Mouse (Mus musculus) cerebellum, adult 9-11 months (tissue): Measurements from ENCODE around the gene Homer2.

Experiments
- DNase-seq: peaks from one replicate; pipeline ENCODE4 v3.0.0; 2022

Homer2 gene

GRCm38 (mm10) chr7:81578413-81578812 is 128.9 kb downstream of the Homer2 start:
- no peak for DNase-seq

DNA sequence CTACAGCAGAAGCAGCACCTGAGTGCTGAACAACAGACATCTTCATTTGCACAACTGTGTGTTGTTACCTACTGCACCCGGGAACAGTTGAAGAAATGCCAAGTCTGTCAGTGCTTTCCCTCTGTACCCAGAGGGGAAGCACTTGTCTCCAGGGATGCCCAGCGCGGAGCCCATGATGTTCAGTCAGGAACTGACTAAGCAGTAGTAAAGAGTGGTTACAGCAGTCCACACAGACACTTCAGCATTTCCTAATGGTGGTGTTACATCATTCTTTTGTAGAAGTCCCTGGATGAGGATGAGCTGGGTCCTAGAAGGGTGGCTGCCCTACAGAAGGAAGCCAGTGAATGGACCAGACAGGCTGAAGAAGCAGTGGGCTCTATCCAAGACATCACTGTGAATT is 129.5 kb downstream of the Homer2 start:
- DNase-seq: no peak

GRCm38 (mm10) chr7:81575606-81576005 is 131.7 kb downstream of the Homer2 start:
- DNase-seq: no peak

GRCm38 (mm10) chr7:81573821-81574220 is 133.5 kb downstream of the Homer2 start:
- no peak for DNase-seq

- no peak for DNase-seq
Measured at GRCm38 (mm10) chr7:81573397-81573796, 133.9 kb downstream of the Homer2 start.

DNA sequence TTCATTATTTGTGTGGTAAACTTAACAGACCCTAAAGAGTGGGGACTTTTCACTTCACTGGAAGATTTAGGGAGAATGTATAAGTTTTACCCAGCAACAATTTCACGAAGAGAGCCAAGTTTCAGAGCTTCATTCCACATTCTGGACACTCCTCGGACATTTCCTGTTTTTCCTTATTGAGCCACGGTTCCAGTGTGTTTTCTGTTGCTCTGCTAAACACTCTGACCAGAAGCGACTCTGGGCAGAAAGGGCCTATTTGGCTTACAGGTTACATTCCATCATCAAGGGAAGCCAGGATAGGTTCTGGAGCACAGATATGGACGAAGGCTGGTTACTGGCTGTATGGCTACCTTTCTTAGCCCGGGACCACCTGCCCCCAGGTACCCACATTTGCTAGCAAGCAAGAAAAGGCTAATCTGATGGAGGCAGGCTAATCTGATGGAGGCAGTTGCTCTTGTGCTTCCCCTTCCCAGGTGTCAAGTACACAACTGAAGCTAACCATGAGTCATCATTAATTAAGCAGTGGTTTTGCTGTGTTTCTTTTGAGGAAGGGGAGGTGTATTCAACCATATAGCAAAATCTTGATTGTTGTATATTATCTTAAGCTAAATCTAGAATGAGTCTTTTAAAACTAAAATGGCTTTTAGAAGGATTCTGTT is 134.6 kb downstream of the Homer2 start:
- no peak for DNase-seq

DNA sequence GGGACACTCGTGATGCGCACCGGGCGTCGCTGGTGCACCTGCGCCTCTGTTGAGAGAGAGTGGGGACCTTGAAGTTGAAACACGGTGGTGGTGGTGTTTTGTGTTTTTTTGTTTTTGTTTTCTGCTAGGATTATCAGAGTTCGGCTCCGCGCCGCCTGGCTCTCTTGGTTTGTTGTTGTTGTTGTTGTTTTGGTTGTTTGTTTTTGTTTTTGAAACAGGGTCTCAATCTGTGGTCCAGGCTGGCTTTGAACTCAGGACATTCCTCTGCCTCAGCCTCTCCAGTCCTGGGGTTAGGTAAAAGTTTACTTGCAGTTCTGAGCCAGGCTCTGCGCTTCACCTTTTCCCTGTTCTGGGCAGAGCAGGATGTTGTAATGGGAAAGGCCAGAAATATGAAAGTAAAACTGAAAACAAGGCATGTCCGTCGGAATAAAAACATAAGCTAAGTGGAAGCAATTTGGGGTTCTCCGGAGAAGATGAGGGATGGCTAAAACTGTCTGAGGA is 135.3 kb downstream of the Homer2 start:
- no peak for DNase-seq

DNA sequence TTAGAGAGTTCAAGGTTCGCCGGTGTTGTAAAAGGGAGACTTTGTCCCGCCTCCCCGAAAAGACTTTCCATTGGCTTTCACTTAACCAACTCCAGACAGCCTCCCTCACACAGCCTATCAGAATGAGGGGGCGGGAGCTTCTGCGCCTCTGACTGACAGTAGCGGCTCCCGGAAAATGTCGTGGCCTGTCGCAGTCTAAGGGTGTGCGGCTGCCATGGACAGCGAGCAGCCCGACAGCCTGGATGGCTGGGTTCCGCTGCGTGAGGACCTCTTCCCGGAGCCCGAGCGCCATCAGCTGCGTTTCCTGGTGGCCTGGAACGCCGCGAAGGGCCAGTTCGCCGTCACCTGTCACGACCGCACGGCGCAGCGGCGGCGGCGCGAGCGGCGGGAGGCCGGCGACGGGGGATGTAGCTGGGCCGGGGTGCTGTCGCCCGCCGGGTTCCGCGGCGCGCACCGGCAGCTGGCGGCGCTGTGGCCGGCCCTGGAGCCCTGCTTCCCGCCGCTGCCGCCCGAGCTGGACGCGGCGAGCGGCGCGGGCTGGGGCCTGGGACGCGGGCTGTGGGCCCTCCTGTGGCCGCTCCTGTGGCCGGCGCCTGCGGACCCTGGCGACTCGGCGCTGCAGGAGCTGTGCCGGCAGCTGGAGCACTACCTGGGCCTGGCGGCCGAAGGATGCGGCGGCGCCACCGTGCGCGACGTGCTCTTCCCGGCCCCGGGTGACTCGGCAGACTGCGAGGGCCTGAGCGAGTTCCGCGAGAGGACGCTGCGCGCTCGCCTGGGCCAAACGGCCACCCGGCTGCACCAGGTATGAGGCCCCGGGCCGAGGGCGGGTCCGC is 136.0 kb downstream of the Homer2 start, which contains the start of gene Whamm:
Gene Whamm, plus strand, starts transcription at position 159 of the 833 bp plus-strand sequence.
- DNase-seq: peak; percentile 93

DNA sequence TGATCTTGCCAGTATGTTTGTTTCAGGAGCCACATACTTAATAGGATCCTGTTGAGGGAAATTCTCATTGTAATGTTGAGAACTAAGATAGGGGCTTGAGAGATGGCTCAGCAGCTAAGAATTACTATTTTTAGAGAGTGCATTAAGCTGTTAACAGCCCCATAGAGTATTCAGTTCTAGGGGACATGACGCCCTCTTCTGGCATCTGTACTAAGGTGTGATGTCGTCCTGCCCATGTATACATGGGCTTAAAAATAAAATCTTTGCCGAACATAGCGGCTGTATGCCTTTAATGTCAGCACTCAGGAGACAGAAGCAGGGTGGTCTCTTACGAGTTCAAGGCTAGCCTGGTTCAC is 136.6 kb downstream of the Homer2 start:
- no peak for DNase-seq

DNA sequence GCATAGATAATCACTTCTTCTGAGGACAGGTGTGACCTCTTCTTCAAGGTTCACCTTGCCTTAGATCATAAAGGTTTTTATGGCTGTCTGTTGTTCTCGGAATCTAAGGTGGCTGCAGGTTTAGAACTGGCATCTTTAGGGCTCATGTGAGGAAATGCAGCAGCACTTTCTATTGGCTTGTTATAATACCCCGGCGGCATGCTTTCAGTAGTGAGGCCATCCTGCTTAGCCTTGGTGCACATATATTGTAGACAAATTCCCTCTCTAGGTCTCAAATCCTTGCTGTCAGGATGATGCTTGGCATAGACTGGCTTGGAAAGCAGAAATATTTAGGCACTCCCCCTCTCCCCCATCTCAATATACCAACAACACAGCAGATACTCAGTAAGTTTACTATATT is 137.1 kb downstream of the Homer2 start:
- DNase-seq: no peak

DNA sequence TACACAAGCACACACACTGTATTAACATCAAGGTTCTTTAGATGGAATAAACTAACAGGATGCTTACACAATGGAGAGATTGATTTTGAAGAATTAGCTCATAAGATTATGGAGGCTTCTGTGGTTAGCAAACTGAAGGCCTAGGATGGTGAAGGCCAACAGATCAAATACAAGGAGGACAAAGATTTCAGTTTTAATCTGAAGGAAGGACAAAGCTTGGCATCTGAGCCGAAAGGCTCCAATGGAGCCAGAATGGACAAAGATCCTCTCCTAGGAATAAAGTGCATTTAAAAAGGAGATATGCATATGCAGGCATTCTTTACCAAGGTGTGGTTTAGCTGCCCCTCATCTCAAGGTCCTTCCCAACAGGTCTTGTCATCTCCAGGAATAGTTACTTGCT is 137.5 kb downstream of the Homer2 start:
- DNase-seq: no peak

DNA sequence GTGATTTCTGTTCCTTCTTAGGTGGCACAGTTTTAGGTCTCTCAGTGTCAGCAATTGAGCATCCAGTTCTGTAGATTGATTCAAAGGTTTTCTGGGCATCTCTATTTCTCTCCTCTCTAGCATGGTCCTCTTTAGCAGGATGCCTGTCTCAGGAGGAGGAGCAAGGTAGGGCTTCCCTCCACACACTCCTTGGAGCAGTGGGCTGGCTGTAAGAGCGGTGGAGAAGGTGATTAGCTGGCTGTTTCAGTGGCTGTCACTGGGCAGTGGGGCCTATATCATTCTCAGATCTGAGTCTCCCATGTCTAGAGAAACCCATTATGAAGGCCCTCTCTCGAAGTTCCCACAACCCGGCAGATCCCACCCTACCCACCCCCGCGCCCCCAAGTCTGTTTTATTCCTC is 139.9 kb downstream of the Homer2 start:
- DNase-seq: no peak

- no peak for DNase-seq
Measured at GRCm38 (mm10) chr7:81566892-81567291, 140.4 kb downstream of the Homer2 start, which contains the start of gene Fsd2. Gene Fsd2, minus strand, starts transcription at chr7:81566944.

DNA sequence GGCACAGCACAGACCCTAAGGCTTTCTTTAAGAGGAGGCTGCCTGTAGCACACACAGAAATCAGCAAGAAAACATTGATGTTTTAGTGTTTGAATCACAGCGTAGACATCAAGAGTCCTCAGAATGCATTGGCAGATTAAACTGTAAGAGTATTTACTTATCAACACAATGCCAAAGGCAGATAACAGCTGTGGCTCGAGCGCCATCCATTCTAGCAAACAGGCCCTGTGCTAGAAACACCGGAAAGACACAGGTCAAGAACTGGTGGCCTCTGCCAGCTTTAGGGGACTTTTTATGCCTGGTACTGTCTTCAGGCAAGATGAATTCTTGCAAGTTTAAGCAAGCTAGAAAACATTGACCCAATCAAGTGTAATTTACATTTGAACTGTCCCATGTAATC is 141.0 kb downstream of the Homer2 start:
- no peak for DNase-seq

- peak; percentile 34 for DNase-seq
Measured at GRCm38 (mm10) chr7:81565381-81566055, 141.8 kb downstream of the Homer2 start.

DNA sequence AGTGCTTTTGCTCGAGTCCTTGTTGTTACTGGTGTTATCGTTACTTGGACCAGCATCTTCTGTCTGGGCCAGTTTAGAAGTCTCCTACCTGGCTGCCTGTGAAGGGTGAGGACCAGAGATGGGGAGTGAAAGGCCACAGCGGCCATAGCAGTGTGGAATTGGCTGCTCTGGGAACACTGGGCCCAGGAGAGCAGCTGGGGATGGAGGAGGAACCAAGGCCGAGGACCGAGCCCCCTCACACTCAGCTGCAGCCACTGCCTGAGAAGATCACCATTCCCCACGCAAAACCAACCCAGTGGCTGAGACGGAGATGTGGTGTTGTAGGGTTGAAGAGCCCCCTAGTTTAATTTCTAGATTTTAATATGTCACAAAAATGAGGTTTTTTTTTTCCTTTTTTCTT is 142.6 kb downstream of the Homer2 start:
- no peak for DNase-seq

GRCm38 (mm10) chr7:81563506-81564015 is 143.8 kb downstream of the Homer2 start:
- no peak for DNase-seq

GRCm38 (mm10) chr7:81561211-81561610 is 146.1 kb downstream of the Homer2 start:
- no peak for DNase-seq

DNA sequence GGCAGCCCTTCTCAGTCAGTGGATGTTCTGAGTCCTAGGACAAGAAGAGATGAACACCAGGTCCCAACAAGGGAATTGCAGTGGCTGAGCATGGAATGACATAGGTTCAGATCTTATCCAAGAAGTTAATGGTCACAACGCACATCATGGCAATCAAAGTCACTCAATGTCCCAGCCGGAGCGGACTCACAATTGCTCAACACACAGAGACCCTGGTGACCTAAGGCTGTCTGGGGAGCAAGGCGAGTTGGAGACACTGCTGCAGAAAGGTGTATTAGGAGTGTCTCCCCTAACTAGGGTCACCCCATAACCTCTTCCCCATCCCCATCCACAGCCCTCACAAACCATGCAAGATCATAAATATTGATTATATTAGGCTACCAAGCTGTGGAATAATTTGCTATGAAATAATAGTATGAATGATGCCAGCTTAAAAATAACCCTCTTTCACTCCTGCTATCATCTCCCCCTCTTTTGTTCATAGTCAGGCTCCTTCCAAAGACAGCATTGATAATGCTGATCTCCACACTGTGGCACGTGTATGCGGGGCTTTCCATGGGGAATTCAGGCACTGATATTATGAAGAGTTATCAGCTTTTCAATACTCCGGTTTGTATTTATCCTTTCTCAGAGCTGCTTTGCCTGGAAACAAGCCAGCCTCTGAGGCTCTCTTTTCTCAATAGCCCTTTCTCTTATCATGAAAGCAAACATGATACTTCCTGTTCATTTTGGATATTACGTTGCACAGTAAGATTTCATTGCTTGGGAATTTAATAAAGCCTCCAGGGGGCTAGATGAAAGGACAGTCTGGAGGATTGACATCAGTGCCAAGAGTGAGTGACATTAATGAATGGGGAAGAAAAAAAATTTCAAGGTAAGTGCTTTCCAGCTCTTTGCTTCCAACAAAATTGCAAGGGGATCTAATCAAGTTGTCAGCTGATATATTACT is 147.0 kb downstream of the Homer2 start:
- no peak for DNase-seq

DNA sequence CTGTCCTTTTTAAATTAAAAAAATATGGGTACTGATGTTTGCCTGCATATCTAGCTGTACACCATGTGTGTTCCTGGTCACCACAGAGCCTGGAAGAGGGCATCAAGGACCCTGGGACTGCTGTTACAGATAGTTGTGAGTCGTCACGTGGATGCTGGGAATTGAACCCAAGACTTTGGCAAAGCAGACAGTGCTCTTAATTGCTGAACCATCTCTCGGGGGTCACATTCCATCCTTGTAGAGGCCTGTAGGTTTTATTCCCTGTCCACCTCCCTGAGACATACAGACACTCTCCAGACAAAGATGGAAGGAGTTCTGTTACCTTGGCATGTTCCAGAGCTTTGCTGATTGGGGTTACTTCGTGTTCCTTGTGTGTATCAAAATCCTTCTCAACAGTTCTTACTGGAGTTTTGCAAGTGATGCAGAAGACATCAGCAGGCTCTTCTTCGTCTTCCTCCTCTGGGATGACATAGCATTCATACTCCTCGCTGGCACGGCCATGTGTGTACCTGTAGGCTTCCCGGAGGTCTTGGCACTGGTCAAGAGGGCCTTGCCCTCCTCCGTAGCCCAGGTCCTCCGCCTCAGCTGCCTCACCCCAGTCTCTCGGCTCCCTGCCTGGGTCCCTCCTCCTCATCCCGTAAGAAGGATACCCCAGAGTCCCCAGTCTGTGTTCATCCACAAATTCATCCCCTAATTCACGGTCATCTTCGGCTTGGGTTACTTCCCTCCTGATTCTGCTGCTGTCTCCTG is 147.9 kb downstream of the Homer2 start:
- no peak for DNase-seq

DNA sequence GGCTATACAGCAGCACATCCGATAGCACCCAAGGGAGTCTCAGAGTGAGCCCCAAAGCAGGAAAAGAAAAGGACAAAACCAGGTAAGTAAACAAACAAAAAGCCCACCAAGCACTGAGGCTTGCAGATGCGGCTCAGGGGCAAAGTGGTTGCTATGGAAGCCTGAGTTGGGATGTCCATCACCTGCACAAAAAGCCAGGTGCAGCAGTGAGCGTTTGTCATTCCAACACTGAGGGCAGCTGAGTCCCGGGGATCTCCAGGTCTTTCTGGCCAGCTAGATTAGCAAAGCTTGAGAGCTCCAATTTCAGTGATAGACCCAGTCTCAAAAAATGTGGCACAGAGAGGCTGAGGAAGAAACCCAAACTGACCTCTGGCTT is 149.4 kb downstream of the Homer2 start:
- no peak for DNase-seq
